Mouse (Mus musculus): ENCODE measurements at regions not wholly inside any gene's neighbourhood (a gene's known extent, or its start where the extent isn't known, plus 50 kb on each side); places are given as distances from the start of the nearest gene placed in this dataset.

- TF ChIP-seq CTCF (IDR thresholded peaks at IDR 0.05; ENCODE audit: control insufficient read depth, insufficient read depth, low read length) (no peak), POLR2A (IDR thresholded peaks at IDR 0.05; ENCODE audit: borderline replicate concordance, control insufficient read depth, low read depth, low read length) (no peak)
Observed at GRCm38 (mm10) chr10:16995010-16995409, 728.0 kb upstream of the Cited2 start.

Data from bone marrow, adult 2 months (tissue).